Mouse (Mus musculus) activated CD4-positive, CD25-positive, alpha-beta regulatory T cell, adult 4 months (primary cell): ENCODE results near the gene Inava. TPM values are rescaled to one million over a fixed set of nuclear protein-coding genes. Genes with fewer than 3 reads are reported as not detected.
A peak's percentile ranks its signal among the peaks of the same experiment; 100 is the strongest.

ENCODE experiments used
- ATAC-seq: one replicate; pipeline ENCODE4 v1.8.0; 2017
- polyA plus RNA-seq, 2 experiments: library from polyadenylated mRNA; unstranded; fragments of 100-300 nt; shearing (Covaris generic); gene quantifications; one replicate each; pipeline ENCODE4 v1.2.1; 2017

Inava gene
- polyA plus RNA-seq, 2 experiments from 2014 or later: not detected

DNA sequence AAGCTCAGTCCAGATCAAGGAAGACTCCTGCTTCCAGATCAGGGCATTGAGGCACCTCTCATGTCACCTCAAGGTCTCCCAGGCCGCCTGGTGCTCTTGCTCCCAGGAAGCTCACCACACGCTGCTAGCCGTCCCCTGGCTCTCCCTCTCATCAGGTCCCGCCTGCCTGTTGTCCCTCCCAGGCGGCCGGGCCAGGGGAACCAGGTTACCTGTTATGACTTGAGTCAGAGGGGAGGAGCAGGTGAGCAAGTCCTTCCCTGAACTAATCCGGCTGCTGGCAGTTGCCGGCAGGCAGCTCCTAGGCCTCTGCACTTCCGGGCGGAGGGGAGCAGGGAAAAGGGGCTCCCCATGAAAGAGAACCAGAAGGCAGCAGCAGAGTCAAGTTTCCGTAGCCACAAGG, 3.9 kb downstream of the Inava start:
- ATAC-seq: no peak

GRCm38 (mm10) chr1:136229040-136229373, 5.1 kb downstream of the Inava start:
- ATAC-seq: no peak

GRCm38 (mm10) chr1:136228328-136229039, 5.6 kb downstream of the Inava start:
- ATAC-seq: no peak

GRCm38 (mm10) chr1:136227870-136228269, 6.2 kb downstream of the Inava start:
- no peak for ATAC-seq

- no peak for ATAC-seq
Measured at GRCm38 (mm10) chr1:136226626-136227025, 7.4 kb downstream of the Inava start.

DNA sequence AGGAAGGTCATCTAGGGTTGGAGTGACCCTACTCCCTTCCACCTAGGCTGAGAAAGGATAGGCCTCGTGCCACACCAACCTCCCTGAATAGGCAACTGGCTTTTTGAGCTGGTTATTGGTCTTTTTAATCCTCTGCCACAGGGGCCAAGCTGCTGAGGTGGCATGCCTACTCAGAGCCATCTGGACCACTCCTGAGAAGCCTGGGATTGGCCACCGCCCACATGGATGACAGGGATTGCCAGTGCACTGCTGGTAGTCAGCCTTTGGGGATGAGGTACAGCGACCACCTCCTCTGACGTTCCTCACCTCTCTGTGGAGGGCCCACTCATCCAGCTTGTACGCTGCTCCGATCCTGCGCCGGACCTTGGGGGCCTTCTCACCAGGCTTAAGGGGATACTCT, 8.2 kb downstream of the Inava start:
- no peak for ATAC-seq

GRCm38 (mm10) chr1:136223758-136224342, 10.2 kb downstream of the Inava start:
- ATAC-seq: no peak

DNA sequence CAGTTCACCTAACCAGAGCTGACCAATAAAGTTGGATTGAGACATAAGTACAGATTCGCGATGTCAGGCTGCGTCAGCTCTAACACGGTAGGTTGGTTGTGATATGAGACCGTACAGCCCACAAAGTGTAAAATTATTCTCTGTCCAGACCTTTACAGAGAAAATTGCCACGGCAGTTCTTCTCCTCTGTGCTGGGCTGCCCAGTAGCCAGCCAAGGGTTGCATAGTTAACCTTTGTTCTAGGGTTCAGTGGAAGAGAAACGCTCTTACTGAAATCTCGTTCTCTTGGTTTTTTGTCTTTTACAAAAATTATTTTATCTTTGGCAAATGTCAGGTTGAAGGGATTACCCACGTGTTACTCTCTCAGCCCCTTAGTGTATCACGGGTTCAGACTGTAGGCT, 11.7 kb downstream of the Inava start:
- ATAC-seq: no peak

GRCm38 (mm10) chr1:136220037-136220871, 13.8 kb downstream of the Inava start:
- no peak for ATAC-seq

DNA sequence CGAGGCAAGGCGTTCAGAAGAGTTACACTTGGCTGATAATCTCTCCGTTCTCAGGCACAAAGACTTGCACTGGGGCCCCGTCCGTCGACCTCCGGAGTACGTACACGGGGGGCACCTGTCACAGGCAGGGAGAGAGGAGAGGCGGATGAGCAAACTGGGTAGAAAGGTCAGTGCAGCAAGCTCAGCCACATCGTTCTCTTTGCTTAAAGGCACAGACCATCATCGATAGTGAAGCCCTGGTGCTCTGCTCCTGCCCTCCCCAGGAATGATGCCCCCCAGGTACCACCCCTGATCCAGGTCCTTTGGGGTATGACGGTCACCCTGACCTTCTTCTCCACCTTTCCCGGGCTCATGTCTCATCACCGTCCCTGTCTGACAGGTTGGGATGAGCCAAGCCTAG, 19.8 kb downstream of the Inava start:
- ATAC-seq: no peak

GRCm38 (mm10) chr1:136212803-136213202, 21.3 kb downstream of the Inava start, which contains the start of gene Mroh3:
TSS of gene Mroh3 (minus strand) at chr1:136212828.
- no peak for ATAC-seq

DNA sequence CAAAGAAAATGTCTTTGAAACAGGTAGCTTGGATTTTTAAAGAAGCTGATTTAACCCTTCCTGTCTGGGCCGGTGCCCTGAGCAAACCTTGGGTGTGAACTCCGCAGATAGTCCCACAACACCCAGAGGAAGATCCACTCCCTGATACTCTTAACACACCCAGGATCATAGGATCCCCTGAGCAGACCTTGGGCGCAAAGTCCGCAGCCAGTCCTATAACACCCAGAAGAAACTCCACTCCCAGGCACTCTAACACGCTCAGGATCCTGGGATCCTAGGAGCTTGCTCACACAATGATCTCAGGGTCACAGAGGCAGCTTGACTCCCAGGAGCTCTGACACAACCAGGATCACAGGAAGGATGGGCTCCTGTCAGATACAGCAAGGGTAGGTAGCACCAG, 44.0 kb downstream of the Inava start:
- no peak for ATAC-seq

- no peak for ATAC-seq
Measured at GRCm38 (mm10) chr1:136179511-136180001, 54.5 kb downstream of the Inava start.

GRCm38 (mm10) chr1:136178741-136179140, 55.3 kb downstream of the Inava start:
- no peak for ATAC-seq

DNA sequence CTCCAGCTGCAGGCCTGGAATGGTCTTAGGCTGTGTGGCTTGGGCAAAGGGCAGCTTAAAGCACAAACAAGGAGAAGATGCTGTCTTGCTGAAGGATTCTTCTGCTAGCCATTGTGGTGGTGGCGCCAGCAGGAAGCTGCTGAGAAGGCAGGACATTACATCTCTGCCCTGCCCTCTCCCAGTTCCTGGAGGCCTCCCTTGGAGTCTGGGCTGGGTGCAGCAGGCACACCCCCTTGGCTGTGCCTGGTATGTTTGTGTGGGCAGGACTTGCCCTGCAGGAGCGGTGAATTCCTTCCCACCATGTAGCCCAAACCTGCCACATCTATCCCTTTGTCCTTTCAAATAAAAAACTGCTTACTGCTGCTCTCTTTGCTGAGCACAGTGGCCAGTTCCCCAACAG, 57.0 kb downstream of the Inava start:
- no peak for ATAC-seq

DNA sequence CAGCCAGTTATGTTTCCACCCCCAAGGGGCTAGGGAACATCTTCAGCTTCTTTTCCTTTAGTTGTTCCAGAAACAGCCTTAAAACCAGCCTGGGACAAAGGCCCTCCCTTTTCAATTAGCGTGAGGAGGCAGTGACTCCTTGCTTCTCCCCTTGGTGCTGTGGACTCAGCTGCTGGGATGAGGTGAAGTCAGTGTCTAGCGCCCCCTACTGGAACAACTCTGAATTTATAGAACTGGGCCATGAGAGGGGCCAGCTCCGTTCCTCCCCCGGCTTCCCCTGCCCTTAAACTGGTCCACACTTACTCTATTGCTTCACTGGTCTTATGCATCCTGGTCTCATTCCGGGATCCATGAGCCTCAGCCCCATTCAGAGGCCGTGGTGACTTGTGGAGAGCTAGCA, 58.9 kb downstream of the Inava start:
- ATAC-seq: peak; percentile 19

DNA sequence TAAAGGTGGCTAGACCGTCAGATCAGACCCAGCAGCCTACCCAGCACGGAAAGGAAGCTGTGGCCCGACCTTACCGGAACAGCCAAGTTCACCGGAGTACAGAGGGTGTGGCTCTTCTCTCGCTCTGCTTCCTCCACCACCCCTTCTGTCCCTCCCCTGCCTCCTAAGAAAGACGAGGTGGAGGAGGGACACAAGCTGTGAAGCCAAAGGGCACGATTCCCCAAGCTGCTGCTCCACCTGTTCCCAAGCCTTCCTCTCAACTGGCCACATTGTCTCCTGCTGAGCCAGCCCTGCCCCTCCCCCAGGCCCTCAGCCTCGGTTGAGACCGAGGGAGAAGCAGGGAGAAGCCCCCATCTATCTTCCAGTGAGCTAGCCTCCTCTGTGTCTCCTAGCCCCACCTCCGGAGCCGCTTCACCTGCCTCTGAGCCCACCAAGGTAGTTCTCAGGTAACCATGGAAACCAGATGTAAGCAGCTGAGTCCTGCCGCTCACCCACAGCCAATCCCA, 59.9 kb downstream of the Inava start:
- ATAC-seq: peak; percentile 75

DNA sequence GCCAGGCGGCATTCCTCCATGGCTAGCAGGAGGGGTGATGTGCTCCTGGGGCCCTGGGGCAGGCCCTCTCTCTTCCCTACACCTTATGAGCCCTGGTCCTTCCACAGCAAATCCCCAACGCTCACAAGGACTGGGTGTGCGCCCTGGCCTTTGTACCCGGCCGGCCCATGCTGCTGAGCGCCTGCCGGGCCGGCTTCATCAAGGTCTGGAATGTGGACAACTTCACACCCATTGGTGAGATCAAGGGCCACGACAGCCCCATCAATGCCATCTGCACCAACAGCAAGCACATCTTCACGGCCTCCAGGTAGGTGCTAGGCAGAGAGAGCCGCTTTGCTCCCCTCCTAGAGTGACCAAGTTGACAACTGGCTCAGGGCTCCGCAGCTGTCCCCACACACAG, 61.4 kb downstream of the Inava start:
- no peak for ATAC-seq

DNA sequence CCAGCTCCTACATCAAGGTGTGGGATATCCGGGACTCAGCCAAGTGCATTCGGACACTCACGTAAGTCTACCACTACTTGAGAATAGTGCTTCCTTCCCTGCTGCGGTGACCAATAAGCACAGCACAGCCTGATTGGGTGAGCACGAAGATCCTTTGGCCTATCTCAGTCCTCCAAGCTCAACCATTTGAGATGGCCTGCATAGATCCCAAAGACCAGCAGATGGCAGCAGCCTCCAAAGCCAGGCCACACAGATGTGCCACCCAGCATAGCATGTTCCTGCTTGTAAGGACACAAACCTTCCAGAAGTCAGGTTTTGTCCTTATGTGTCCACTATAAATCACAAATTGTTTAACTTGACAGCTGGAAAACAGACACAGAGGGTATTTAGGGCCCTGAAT, 64.0 kb downstream of the Inava start:
- peak; percentile 69 for ATAC-seq

DNA sequence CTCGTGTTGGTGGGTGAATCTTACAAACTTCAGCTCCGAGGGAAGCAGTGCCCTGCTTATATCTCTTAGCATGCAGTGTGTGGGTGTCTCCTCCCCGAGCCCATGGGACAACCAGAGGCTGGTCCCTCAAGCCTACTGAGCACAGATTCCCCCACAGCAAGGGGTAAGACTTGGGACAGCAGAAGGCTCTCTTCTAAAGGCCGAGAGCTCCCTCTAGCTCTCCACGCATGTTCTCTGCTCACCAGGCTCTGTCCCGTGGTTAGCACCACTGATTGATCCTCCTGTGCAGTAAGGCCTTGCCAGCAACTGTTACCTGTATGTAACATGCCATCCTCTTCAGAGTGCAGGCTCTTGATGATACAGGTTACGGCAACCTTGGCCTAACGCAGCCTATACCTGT, 66.4 kb downstream of the Inava start:
- ATAC-seq: no peak

DNA sequence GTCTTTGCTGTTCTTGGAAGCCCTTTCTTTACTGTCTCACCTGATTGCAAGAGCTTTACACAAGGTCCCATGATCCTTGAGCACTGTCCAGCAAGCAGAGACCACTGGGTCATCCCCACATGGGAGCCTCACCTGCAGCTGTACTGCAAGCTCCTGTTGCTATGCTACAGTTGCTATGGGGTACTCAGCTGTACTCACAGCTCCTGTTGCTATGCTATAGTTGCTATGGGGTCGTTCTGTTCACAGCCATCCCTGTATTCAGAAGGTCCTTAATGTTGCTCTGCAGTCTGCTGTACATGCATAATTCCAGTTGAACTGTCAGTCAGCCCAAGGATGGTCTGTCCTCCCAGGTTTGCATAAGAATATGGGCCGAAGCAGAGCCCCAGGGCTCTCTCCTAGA, 68.6 kb downstream of the Inava start:
- no peak for ATAC-seq
